Mouse (Mus musculus) lung, adult 18-20 months (tissue): ENCODE results near the gene Slc25a30.

Experiments used
- DNase-seq, 2 experiments: peaks; one replicate each; pipeline ENCODE4 v3.0.0; 2022; ENCODE audit warnings: mixed read lengths in 2 of 2

Gene Slc25a30

DNA sequence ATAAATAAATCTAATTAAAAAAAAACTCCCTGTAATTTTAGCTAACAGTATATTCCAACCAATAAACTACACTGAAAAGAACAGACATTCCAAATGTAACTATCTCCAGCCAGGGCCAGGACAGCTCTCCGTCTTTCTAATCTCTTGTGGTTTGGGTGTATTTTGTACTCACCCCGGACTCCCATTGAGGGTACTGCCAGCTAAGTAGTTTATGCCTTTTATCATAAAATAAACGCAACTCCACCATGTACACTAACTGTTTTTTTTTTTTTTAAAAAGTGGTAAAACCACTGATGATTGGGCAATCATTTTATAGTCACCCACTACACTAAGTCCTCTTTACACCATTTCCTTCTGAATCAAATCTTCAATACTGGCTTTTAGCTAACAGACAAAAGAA lies 51.2 kb downstream of the Slc25a30 start:
- no peak for DNase-seq

GRCm38 (mm10) chr14:75732631-75733030 lies 54.2 kb downstream of the Slc25a30 start:
- DNase-seq: no peak

DNA sequence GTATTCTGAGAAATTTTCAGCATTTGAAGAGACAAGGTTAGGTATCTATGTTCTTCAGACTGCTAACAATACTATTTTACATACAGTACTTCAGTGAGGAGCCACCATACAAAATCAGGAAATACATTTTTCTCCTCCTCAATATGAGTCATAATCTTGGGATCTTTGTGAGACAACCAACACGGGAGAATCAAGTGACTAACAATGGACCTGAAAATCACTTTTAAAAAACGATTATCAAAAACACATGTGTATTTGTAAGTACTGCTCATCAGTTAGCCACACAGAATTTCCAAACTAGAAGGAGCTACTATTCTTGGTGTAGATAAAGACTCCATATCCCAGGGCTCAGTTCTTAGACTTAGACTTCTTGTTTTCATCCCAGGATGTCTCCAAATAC lies 55.5 kb downstream of the Slc25a30 start:
- DNase-seq: no peak

GRCm38 (mm10) chr14:75728111-75728510 lies 58.7 kb downstream of the Slc25a30 start:
- no peak for DNase-seq

GRCm38 (mm10) chr14:75727046-75727445 lies 59.8 kb downstream of the Slc25a30 start:
- peak; percentile 26 to 60 for DNase-seq

DNA sequence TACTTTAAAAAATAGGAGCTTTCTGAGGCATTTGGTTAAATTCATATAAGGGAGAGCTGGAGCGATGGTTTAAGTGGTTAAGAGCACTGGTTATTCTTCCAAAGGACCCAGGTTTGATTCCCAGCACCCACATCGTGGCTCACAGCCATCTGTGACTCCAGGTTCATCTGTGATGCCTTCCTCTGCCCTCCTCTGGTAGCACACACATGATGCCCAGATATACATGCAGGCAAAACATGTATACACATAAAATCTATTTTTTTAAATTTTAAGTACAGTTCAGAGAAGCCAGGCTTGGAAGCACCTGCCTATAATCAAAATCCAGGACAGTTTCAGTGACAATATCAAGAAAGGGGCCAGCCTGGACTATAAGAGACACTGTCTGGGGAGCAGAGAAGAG lies 64.0 kb downstream of the Slc25a30 start:
- DNase-seq: no peak

- peak; percentile 10 to 38 for DNase-seq
These were observed 64.8 kb downstream of the Slc25a30 start for GRCm38 (mm10) chr14:75721977-75722563.

DNA sequence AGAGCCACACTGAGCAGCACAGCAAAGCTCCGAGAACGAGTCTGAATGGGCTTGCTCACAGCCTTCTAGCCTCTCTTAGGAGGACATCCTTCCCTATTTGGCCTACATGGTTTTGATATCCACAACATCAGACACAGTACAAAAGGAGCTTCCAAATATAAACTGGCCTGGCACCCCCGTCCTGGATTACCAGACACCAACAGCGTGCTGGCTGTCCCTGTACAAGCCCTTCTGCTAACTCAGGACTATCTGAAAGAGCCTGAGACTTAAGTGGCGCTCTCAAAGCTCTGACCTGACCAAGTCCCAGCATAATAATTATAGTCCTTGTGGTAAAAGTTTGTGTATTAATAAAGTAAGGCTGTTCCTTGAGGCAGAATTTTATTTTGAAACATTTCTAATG lies 66.7 kb downstream of the Slc25a30 start:
- no peak for DNase-seq

- DNase-seq: no peak
These were observed 70.4 kb downstream of the Slc25a30 start for GRCm38 (mm10) chr14:75716410-75716809.

- DNase-seq: no peak
These were observed 73.2 kb downstream of the Slc25a30 start for GRCm38 (mm10) chr14:75713661-75714060.

GRCm38 (mm10) chr14:75712687-75713086 lies 74.2 kb downstream of the Slc25a30 start:
- no peak for DNase-seq

DNA sequence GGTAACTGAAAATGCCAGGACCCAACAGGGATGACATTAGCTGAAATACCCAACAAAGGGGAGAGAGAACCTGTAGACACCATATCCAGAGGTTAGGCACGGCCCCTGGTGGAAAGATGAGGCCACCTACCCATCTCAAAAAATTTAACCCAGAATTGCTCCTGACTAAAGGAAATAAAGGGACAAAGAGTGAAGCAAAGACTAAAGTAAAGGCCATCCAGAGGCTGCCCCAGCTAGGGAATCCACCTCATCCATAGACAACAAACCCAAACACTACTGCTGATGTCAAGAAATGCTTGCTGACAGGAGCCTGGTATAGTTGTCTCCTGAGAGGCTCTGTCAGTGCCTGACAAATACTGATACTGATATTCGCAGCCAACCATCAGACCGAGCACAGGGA lies 75.1 kb downstream of the Slc25a30 start:
- DNase-seq: no peak
